Mouse (Mus musculus): ENCODE measurements around the gene Fam57b. TPM values are rescaled to one million over a fixed set of nuclear protein-coding genes. Genes with fewer than 3 reads are reported as not detected.

Gene Fam57b
- polyA plus RNA-seq, 1 experiment from 2014 or later, result 2.9 TPM

- peaks cover 100% of the 10 kb centered on the region for H3K36me3 ChIP-seq (replicated peaks)
- H3K4me1 ChIP-seq, result peaks cover 53% of the 10 kb centered on the region
- DNase-seq (ENCODE audit: extremely low spot score, low spot score), result no peak
Measured at GRCm38 (mm10) chr7:126855641-126856040, 58.2 kb downstream of the Fam57b start.

GRCm38 (mm10) chr7:126856741-126857420, 59.4 kb downstream of the Fam57b start:
- Histone ChIP-seq H3K4me3 (no peak overlapping the region), H3K27ac (no peak overlapping the region), H3K4me1 (peaks cover 52% of the 10 kb centered on the region), H3K27me3 (ENCODE audit: poor library complexity, severe bottlenecking) (peaks cover 4% of the 10 kb centered on the region; the same call in 1 of the 2 replicates), H3K36me3 (replicated peaks) (peaks cover 91% of the 10 kb centered on the region), H3K9me3 (no peaks in the 10 kb centered on the region)
- DNase-seq (ENCODE audit: extremely low spot score, low spot score), result no peak
- WGBS, result 75% methylated on average over 9 of the region's 9 CpGs

More at GRCm38 (mm10) chr7:126855641-126856040, 58.2 kb downstream of the Fam57b start:
- H3K4me3 ChIP-seq, result no peak overlapping the region
- peaks cover 15% of the 10 kb centered on the region for H3K27me3 ChIP-seq (ENCODE audit: poor library complexity, severe bottlenecking)
- peak overlapping the region; percentile 40; the same call in 1 of the 2 replicates for H3K27ac ChIP-seq
- WGBS, result 82% methylated on average over 3 of the region's 3 CpGs
- H3K9me3 ChIP-seq, result no peaks in the 10 kb centered on the region

GRCm38 (mm10) chr7:126860987-126861386, 63.5 kb downstream of the Fam57b start:
- Histone ChIP-seq H3K9me3 (no peaks in the 10 kb centered on the region), H3K27me3 (ENCODE audit: poor library complexity, severe bottlenecking) (no peaks in the 10 kb centered on the region), H3K27ac (peak overlapping the region; percentile 93), H3K36me3 (replicated peaks) (peaks cover 82% of the 10 kb centered on the region), H3K4me1 (peaks cover 48% of the 10 kb centered on the region), H3K4me3 (peak overlapping the region; percentile 72)
- WGBS, result 78% methylated on average over 5 of the region's 5 CpGs
- DNase-seq (ENCODE audit: extremely low spot score, low spot score), result no peak

- WGBS, result 4% methylated on average over 42 of the region's 42 CpGs
- no peaks in the 10 kb centered on the region for H3K9me3 ChIP-seq
- H3K4me3 ChIP-seq, result peak within 1 kb of the TSS; percentile 72
- peak; percentile 95 for DNase-seq (ENCODE audit: extremely low spot score, low spot score)
- peaks cover 82% of the 10 kb centered on the region for H3K36me3 ChIP-seq (replicated peaks)
- no peaks in the 10 kb centered on the region for H3K27me3 ChIP-seq (ENCODE audit: poor library complexity, severe bottlenecking)
- peaks cover 46% of the 10 kb centered on the region for H3K4me1 ChIP-seq
- peak within 1 kb of the TSS; percentile 93 for H3K27ac ChIP-seq
Measured at GRCm38 (mm10) chr7:126861429-126862130, 64.1 kb downstream of the Fam57b start, which contains the start of gene Hirip3. Gene Hirip3 (plus strand): TSS chr7:126861972.

- Histone ChIP-seq H3K4me3 (peak within 1 kb of the TSS; percentile 72), H3K36me3 (replicated peaks) (peaks cover 82% of the 10 kb centered on the region), H3K27ac (peak within 1 kb of the TSS; percentile 93), H3K9me3 (no peaks in the 10 kb centered on the region), H3K4me1 (peaks cover 43% of the 10 kb centered on the region), H3K27me3 (ENCODE audit: poor library complexity, severe bottlenecking) (no peaks in the 10 kb centered on the region)
- under 1% methylated on average over 41 of the region's 41 CpGs for WGBS
- DNase-seq (ENCODE audit: extremely low spot score, low spot score), result peak; percentile 93
Measured at GRCm38 (mm10) chr7:126862147-126862784, 64.8 kb downstream of the Fam57b start, which contains the start of gene Ino80e. Gene Ino80e (minus strand): TSS chr7:126862377.

- H3K4me3 ChIP-seq, result peak overlapping the region; percentile 72
- H3K36me3 ChIP-seq (replicated peaks), result peaks cover 82% of the 10 kb centered on the region
- DNase-seq (ENCODE audit: extremely low spot score, low spot score), result no peak
- H3K4me1 ChIP-seq, result peaks cover 38% of the 10 kb centered on the region
- no peaks in the 10 kb centered on the region for H3K9me3 ChIP-seq
- WGBS, result 78% methylated on average over 6 of the region's 6 CpGs
- peak overlapping the region; percentile 93 for H3K27ac ChIP-seq
- H3K27me3 ChIP-seq (ENCODE audit: poor library complexity, severe bottlenecking), result no peaks in the 10 kb centered on the region
Measured at GRCm38 (mm10) chr7:126863791-126864190, 66.3 kb downstream of the Fam57b start.

- no peaks in the 10 kb centered on the region for H3K27me3 ChIP-seq (ENCODE audit: poor library complexity, severe bottlenecking)
- no peak overlapping the region for H3K27ac ChIP-seq
- H3K4me1 ChIP-seq, result peaks cover 26% of the 10 kb centered on the region
- no peaks in the 10 kb centered on the region for H3K9me3 ChIP-seq
- H3K36me3 ChIP-seq (replicated peaks), result peaks cover 97% of the 10 kb centered on the region
- WGBS, result 91% methylated on average over 2 of the region's 2 CpGs
- DNase-seq (ENCODE audit: extremely low spot score, low spot score), result no peak
- no peak overlapping the region for H3K4me3 ChIP-seq
Measured at GRCm38 (mm10) chr7:126867534-126867933, 70.1 kb downstream of the Fam57b start.

- Histone ChIP-seq H3K36me3 (replicated peaks) (peaks cover 100% of the 10 kb centered on the region), H3K4me1 (peaks cover 21% of the 10 kb centered on the region), H3K27ac (no peak overlapping the region), H3K9me3 (no peaks in the 10 kb centered on the region), H3K4me3 (no peak overlapping the region), H3K27me3 (ENCODE audit: poor library complexity, severe bottlenecking) (no peaks in the 10 kb centered on the region)
- 91% methylated on average over 12 of the region's 12 CpGs for WGBS
- no peak for DNase-seq (ENCODE audit: extremely low spot score, low spot score)
Measured at GRCm38 (mm10) chr7:126868003-126868402, 70.5 kb downstream of the Fam57b start.

- Histone ChIP-seq H3K4me1 (0 out of 2 replicates have a peak, but pooled peaks cover 3% of the 10 kb centered on the region), H3K9me3 (no peaks in the 10 kb centered on the region), H3K36me3 (replicated peaks) (peaks cover 100% of the 10 kb centered on the region), H3K27me3 (ENCODE audit: poor library complexity, severe bottlenecking) (no peaks in the 10 kb centered on the region), H3K4me3 (no peak overlapping the region), H3K27ac (no peak overlapping the region)
- WGBS, result 94% methylated on average over 23 of the region's 23 CpGs
- no peak for DNase-seq (ENCODE audit: extremely low spot score, low spot score)
Measured at GRCm38 (mm10) chr7:126869780-126870519, 72.5 kb downstream of the Fam57b start.

GRCm38 (mm10) chr7:126870520-126870891, 73.0 kb downstream of the Fam57b start:
- 0 out of 2 replicates have a peak, but pooled peaks cover 3% of the 10 kb centered on the region for H3K4me1 ChIP-seq
- 91% methylated on average over 2 of the region's 2 CpGs for WGBS
- no peaks in the 10 kb centered on the region for H3K27me3 ChIP-seq (ENCODE audit: poor library complexity, severe bottlenecking)
- H3K4me3 ChIP-seq, result no peak overlapping the region
- H3K36me3 ChIP-seq (replicated peaks), result peaks cover 100% of the 10 kb centered on the region
- no peak overlapping the region for H3K27ac ChIP-seq
- no peaks in the 10 kb centered on the region for H3K9me3 ChIP-seq
- no peak for DNase-seq (ENCODE audit: extremely low spot score, low spot score)

GRCm38 (mm10) chr7:126877239-126877638, 79.8 kb downstream of the Fam57b start:
- 97% methylated on average over 1 of the region's 1 CpGs for WGBS
- no peak overlapping the region for H3K4me3 ChIP-seq
- no peaks in the 10 kb centered on the region for H3K27me3 ChIP-seq (ENCODE audit: poor library complexity, severe bottlenecking)
- DNase-seq (ENCODE audit: extremely low spot score, low spot score), result no peak
- H3K4me1 ChIP-seq, result peaks cover 19% of the 10 kb centered on the region
- peaks cover 99% of the 10 kb centered on the region for H3K36me3 ChIP-seq (replicated peaks)
- H3K9me3 ChIP-seq, result no peaks in the 10 kb centered on the region
- no peak overlapping the region for H3K27ac ChIP-seq

All from forebrain, embryonic 10.5 days (tissue).